ENCODE assay signal across 8 mouse cellular contexts in the genomic region with DNA sequence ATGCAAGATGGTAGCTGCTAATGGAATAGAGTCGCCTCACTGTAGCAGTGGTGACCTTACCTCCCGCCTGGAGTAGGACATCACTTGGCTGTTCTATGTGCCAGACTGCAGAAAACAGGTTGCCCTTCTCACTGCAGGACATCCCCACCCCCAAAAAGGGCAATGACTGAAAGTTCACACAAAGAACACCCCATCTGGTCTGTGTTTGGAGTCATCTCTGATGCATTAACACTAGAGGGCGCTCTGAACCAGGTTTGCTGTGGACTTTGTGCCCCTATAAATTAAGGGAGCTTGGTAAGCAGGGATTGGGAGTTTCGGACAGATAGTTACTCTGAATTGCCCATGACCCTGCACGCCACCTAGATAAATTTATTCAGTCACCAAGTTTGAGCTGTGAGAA. TPM values are rescaled to one million over a fixed set of nuclear protein-coding genes. Genes with fewer than 3 reads are reported as not detected.
DNase-seq lines count a peak whose midpoint lies in the region; ATAC-seq lines count a peak whose summit lies in the region.

No protein-coding gene starts in this region.

- DNase-seq in adrenal gland, postnatal 14 days = peak; percentile 51
- DNase-seq in adrenal gland, adult 18-20 months (ENCODE audit: low spot score in 2 of 2) = no peak
- DNase-seq in liver = peak; percentile 58
- peak; percentile 61 for DNase-seq in embryonic facial prominence, embryonic 10.5 days (ENCODE audit: low spot score)
- DNase-seq in liver, embryonic 11.5 days (ENCODE audit: low spot score) = no peak
- DNase-seq in retina, postnatal 7 days (ENCODE audit: low read depth, low spot score) = peak; percentile 38
- DNase-seq in thymus, postnatal 14 days = no peak

- H3K4me2 ChIP-seq in liver, embryonic 12.5 days = no peak overlapping the region
- no peak overlapping the region for H3K4me2 ChIP-seq in liver, embryonic 11.5 days

- H3K4me3 ChIP-seq in liver, embryonic 12.5 days = no peak overlapping the region
- H3K4me3 ChIP-seq in embryonic facial prominence, embryonic 10.5 days = no peak overlapping the region
- H3K4me3 ChIP-seq in liver, embryonic 11.5 days (ENCODE audit: low read depth, low read length) = no peak overlapping the region

- ATAC-seq in liver, embryonic 12.5 days = no peak
- peak; percentile 51; the same call in 1 of the 2 replicates for ATAC-seq in liver, embryonic 11.5 days (replicated peaks; ENCODE audit: low FRiP score)

- 26% methylated on average over 5 of the region's 5 CpGs for WGBS in liver, embryonic 12.5 days (ENCODE audit: insufficient replicate concordance)
- WGBS in embryonic facial prominence, embryonic 10.5 days = 29% methylated on average over 5 of the region's 5 CpGs
- WGBS in liver, embryonic 11.5 days = 28% methylated on average over 5 of the region's 5 CpGs

- H3K27ac ChIP-seq in liver, embryonic 12.5 days = no peak overlapping the region
- no peak overlapping the region for H3K27ac ChIP-seq in embryonic facial prominence, embryonic 10.5 days (replicated peaks)
- no peak overlapping the region for H3K27ac ChIP-seq in liver, embryonic 11.5 days (ENCODE audit: low read depth, low read length)

- no peaks in the 10 kb centered on the region for H3K9me3 ChIP-seq in liver, embryonic 12.5 days (replicated peaks)
- H3K9me3 ChIP-seq in embryonic facial prominence, embryonic 10.5 days = no peaks in the 10 kb centered on the region
- H3K9me3 ChIP-seq in liver, embryonic 11.5 days (ENCODE audit: control insufficient read depth, low read length) = no peaks in the 10 kb centered on the region

- H3K9ac ChIP-seq in liver, embryonic 12.5 days = no peak overlapping the region
- no peak overlapping the region for H3K9ac ChIP-seq in liver, embryonic 11.5 days (ENCODE audit: low read depth, low read length)

- no peaks in the 10 kb centered on the region for H3K36me3 ChIP-seq in liver, embryonic 12.5 days
- no peaks in the 10 kb centered on the region for H3K36me3 ChIP-seq in embryonic facial prominence, embryonic 10.5 days (replicated peaks)
- H3K36me3 ChIP-seq in liver, embryonic 11.5 days (ENCODE audit: control insufficient read depth, insufficient read depth, low read length) = no peaks in the 10 kb centered on the region

- 0 out of 2 replicates have a peak, but pooled peaks cover 3% of the 10 kb centered on the region for H3K27me3 ChIP-seq in liver, embryonic 12.5 days (replicated peaks)
- H3K27me3 ChIP-seq in embryonic facial prominence, embryonic 10.5 days (replicated peaks; ENCODE audit: low read depth, poor library complexity, severe bottlenecking) = no peaks in the 10 kb centered on the region
- H3K27me3 ChIP-seq in liver, embryonic 11.5 days (replicated peaks; ENCODE audit: control insufficient read depth, insufficient read depth, low read length) = no peaks in the 10 kb centered on the region

- peaks cover 36% of the 10 kb centered on the region for H3K4me1 ChIP-seq in liver, embryonic 12.5 days
- peaks cover 2% of the 10 kb centered on the region; the same call in 1 of the 2 replicates for H3K4me1 ChIP-seq in embryonic facial prominence, embryonic 10.5 days
- 0 out of 2 replicates have a peak, but pooled peaks cover 6% of the 10 kb centered on the region for H3K4me1 ChIP-seq in liver, embryonic 11.5 days (replicated peaks; ENCODE audit: control insufficient read depth, insufficient read depth, low read length)

RNA-seq across cellular contexts. Expression of a gene that starts 8.7 kb away (rescaled TPM):
- total RNA-seq in adrenal gland, postnatal 14 days (2021) = 11.7 and 15.5 TPM in 2 replicates
- total RNA-seq in adrenal gland, adult 18-20 months (2021) = 10 to 100 TPM in 1 of 2 experiments, 1 to 10 TPM in 1; 7.4 to 15.9 TPM
- 9.1 and 10.2 TPM in 2 replicates for polyA plus RNA-seq in liver, embryonic 12.5 days (2016; fragmentation: Nextera tagmentation; extraction: Ambion mirVana)
- polyA plus RNA-seq in embryonic facial prominence, embryonic 10.5 days (2016; fragmentation: Nextera tagmentation; extraction: Ambion mirVana) = 9.8 and 13.0 TPM in 2 replicates
- polyA plus RNA-seq in liver, embryonic 11.5 days (2014; fragmentation: Nextera tagmentation; extraction: Ambion mirVana) = 12.0 and 14.1 TPM in 2 replicates

RNA-seq across cellular contexts. Expression of a gene that starts 14.4 kb away (rescaled TPM):
- 109 and 114 TPM in 2 replicates for total RNA-seq in adrenal gland, postnatal 14 days (2021)
- 100 to 1,000 TPM; 111 to 113 TPM for total RNA-seq in adrenal gland, adult 18-20 months (2021)
- polyA plus RNA-seq in liver, embryonic 12.5 days (2016; fragmentation: Nextera tagmentation; extraction: Ambion mirVana) = 55.2 and 57.6 TPM in 2 replicates
- 80.9 and 86.6 TPM in 2 replicates for polyA plus RNA-seq in embryonic facial prominence, embryonic 10.5 days (2016; fragmentation: Nextera tagmentation; extraction: Ambion mirVana)
- 27.1 and 33.3 TPM in 2 replicates for polyA plus RNA-seq in liver, embryonic 11.5 days (2014; fragmentation: Nextera tagmentation; extraction: Ambion mirVana)

RNA-seq across cellular contexts. Expression of a gene that starts 49.1 kb away (rescaled TPM):
- total RNA-seq in adrenal gland, postnatal 14 days (2021) = not detected in 2 replicates
- total RNA-seq in adrenal gland, adult 18-20 months (2021) = not detected
- 0.31 and 0.37 TPM in 2 replicates for polyA plus RNA-seq in liver, embryonic 12.5 days (2016; fragmentation: Nextera tagmentation; extraction: Ambion mirVana)
- polyA plus RNA-seq in embryonic facial prominence, embryonic 10.5 days (2016; fragmentation: Nextera tagmentation; extraction: Ambion mirVana) = 0.16 TPM in 1 of 2 replicates, not detected in the other
- polyA plus RNA-seq in liver, embryonic 11.5 days (2014; fragmentation: Nextera tagmentation; extraction: Ambion mirVana) = 0.84 and 0.86 TPM in 2 replicates

Comparison
In these comparisons a context has a peak if more than half of its experiments do, and no peak if none do; other contexts are left out.
1. DNase-seq: peak in adrenal gland, postnatal 14 days (single experiment), liver (single experiment), embryonic facial prominence, embryonic 10.5 days (single experiment) and retina, postnatal 7 days (single experiment); none in adrenal gland, adult 18-20 months (0 of 2), liver, embryonic 11.5 days (single experiment) and thymus, postnatal 14 days (single experiment).